Mouse (Mus musculus) retina, postnatal 7 days (tissue): Measurements from ENCODE around the gene Patz1.

Source experiments
- DNase-seq: peaks from one replicate; pipeline ENCODE4 v3.0.0-alpha.2; 2012; ENCODE audit warnings: low read depth, low spot score

Patz1 gene

GRCm38 (mm10) chr11:3329891-3330451, 41.3 kb downstream of the Patz1 start, which contains the start of gene Pik3ip1:
Gene Pik3ip1, plus strand, starts transcription at chr11:3330401.
- DNase-seq = no peak

- peak; percentile 63 for DNase-seq
Measured at GRCm38 (mm10) chr11:3330566-3330965, 41.9 kb downstream of the Patz1 start.

- DNase-seq = no peak
Measured at GRCm38 (mm10) chr11:3330991-3331750, 42.5 kb downstream of the Patz1 start.

GRCm38 (mm10) chr11:3331756-3332642, 43.3 kb downstream of the Patz1 start:
- peak; percentile 90 for DNase-seq

- no peak for DNase-seq
Measured at GRCm38 (mm10) chr11:3333111-3333695, 44.5 kb downstream of the Patz1 start.

- no peak for DNase-seq
Measured at GRCm38 (mm10) chr11:3334141-3334710, 45.6 kb downstream of the Patz1 start.

- no peak for DNase-seq
Measured at GRCm38 (mm10) chr11:3334711-3335316, 46.1 kb downstream of the Patz1 start.

- no peak for DNase-seq
Measured at GRCm38 (mm10) chr11:3335651-3336216, 47.1 kb downstream of the Patz1 start.

- DNase-seq = no peak
Measured at GRCm38 (mm10) chr11:3336602-3337001, 47.9 kb downstream of the Patz1 start.

- DNase-seq = peak; percentile 38
Measured at GRCm38 (mm10) chr11:3337173-3337955, 48.7 kb downstream of the Patz1 start.

GRCm38 (mm10) chr11:3337961-3338360, 49.3 kb downstream of the Patz1 start:
- no peak for DNase-seq

- DNase-seq = no peak
Measured at GRCm38 (mm10) chr11:3341476-3341875, 52.8 kb downstream of the Patz1 start.

- DNase-seq = no peak
Measured at GRCm38 (mm10) chr11:3344916-3345315, 56.2 kb downstream of the Patz1 start.

- DNase-seq = no peak
Measured at GRCm38 (mm10) chr11:3346351-3346750, 57.7 kb downstream of the Patz1 start.

GRCm38 (mm10) chr11:3347091-3347834, 58.6 kb downstream of the Patz1 start:
- peak; percentile 88 for DNase-seq

- DNase-seq = no peak
Measured at GRCm38 (mm10) chr11:3347835-3348195, 59.1 kb downstream of the Patz1 start.

GRCm38 (mm10) chr11:3348576-3349342, 60.1 kb downstream of the Patz1 start:
- no peak for DNase-seq

- no peak for DNase-seq
Measured at GRCm38 (mm10) chr11:3349343-3349695, 60.6 kb downstream of the Patz1 start.

- no peak for DNase-seq
Measured at GRCm38 (mm10) chr11:3352131-3352530, 63.5 kb downstream of the Patz1 start.
